Mouse (Mus musculus): ENCODE measurements around the gene Tomm20l.

Tomm20l gene

DNA sequence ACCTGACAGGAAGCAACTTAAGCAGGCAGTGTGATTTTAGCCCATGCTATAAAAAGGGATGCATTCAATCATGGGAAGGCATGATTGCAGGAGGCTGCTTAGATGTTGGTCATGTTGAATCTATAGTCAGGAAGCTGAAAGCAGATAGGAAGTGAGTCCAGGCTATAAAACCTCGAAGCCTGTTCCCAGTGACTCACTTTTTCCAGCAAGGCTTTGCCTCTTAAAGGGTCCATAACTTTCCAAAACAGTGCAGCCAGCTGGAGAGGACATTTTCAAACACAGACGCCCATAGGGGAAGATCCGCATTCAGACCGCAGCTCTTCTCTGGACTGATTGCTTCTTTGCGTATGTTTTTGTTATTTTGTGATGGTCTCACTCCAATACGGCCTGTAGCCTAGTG lies 43.8 kb downstream of the Tomm20l start:
- no peak for DNase-seq (ENCODE audit: low spot score in 2 of 2)

DNA sequence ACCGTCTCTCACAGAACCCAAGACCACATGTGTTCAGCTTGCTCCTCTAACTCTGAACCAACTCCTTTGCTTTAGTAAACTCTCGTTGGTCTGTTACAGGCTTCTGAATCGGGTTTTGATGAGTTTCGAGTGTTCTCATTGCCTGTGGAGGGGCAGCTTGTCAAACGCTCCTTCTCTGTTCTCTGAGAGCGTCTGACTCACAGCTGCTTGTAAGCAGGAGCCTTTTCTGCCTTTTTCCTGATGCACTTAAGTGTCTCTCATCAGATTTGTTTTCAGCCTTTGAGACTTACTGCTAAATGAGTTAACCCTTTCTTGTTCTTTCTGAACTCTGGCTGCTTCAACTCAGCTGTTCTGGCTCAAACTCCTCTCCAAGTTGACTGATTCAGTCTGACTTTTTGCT lies 46.7 kb downstream of the Tomm20l start:
- no peak for DNase-seq (ENCODE audit: low spot score in 2 of 2)

DNA sequence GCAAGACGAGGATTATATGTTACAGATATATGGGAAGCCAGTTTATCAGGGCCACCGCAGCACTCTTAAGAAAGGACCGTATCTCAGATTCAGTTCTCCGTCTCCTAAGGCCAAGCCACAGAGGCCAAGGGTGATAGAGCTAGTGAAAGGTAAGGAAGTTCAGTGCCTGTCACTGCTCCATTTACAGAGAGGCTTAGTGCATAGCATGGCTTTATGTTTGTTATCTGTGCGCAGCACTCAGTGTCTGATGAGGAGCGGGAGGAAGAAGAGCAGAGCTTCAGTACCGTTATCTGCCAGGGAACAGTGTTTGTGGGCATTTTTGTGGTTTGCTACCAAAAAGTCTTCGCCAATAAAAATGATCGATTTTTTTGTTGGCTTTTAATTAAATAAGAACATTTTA lies 53.2 kb downstream of the Tomm20l start:
- DNase-seq (ENCODE audit: low spot score in 2 of 2), result no peak

DNA sequence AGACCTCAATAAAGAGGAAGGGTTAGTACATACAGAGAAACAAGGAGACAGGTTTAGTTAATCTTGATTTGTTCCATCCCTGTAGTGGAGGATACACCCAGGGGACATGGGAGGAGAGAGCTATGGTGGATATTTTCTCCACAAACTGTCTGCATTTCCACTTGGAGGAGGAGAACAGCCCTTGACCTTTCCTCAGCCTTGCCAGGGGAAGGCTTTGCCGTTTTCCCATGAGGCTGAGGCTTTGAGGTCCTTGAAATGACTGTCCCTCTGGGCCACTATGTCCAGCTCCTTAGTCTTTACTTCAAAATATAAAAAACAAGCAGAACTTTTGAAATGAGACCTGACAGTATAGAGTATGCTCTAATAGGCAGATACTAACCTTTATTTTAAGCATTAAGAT lies 58.7 kb downstream of the Tomm20l start:
- DNase-seq (ENCODE audit: low spot score in 2 of 2), result no peak

Data from spleen, postnatal 36 days (tissue).